Mouse (Mus musculus) ovary, postnatal 14 days (tissue): Measurements from ENCODE around the gene Rfx1.
A peak's percentile ranks its signal among the peaks of the same experiment; 100 is the strongest.

Experiments used
- DNase-seq: peaks from one replicate; pipeline ENCODE4 v3.0.0; 2022; ENCODE audit warnings: low spot score

Rfx1 gene

GRCm38 (mm10) chr8:84060245-84060644, 6.4 kb upstream of the Rfx1 start:
- DNase-seq = no peak

- no peak for DNase-seq
Observed at GRCm38 (mm10) chr8:84063861-84064610, 2.6 kb upstream of the Rfx1 start.

GRCm38 (mm10) chr8:84065037-84065436, 1.6 kb upstream of the Rfx1 start, which contains the start of gene Gm10643:
Gene Gm10643, minus strand, starts transcription at chr8:84065137.
- DNase-seq = no peak

- DNase-seq = no peak
Observed at GRCm38 (mm10) chr8:84065457-84066072, 1.1 kb upstream of the Rfx1 start.

GRCm38 (mm10) chr8:84067047-84067573, 476 bp downstream of the Rfx1 start:
- DNase-seq = peak; percentile 99

- DNase-seq = no peak
Observed at GRCm38 (mm10) chr8:84067911-84068310, 1.3 kb downstream of the Rfx1 start.

GRCm38 (mm10) chr8:84068316-84069035, 1.8 kb downstream of the Rfx1 start:
- no peak for DNase-seq

GRCm38 (mm10) chr8:84069169-84069568, 2.5 kb downstream of the Rfx1 start:
- DNase-seq = no peak

- no peak for DNase-seq
Observed at GRCm38 (mm10) chr8:84069750-84070149, 3.1 kb downstream of the Rfx1 start.

- DNase-seq = no peak
Observed at GRCm38 (mm10) chr8:84070241-84070640, 3.6 kb downstream of the Rfx1 start.

- no peak for DNase-seq
Observed at GRCm38 (mm10) chr8:84070667-84071066, 4.0 kb downstream of the Rfx1 start.

GRCm38 (mm10) chr8:84071921-84072320, 5.3 kb downstream of the Rfx1 start:
- no peak for DNase-seq

- no peak for DNase-seq
Observed at GRCm38 (mm10) chr8:84072321-84072720, 5.7 kb downstream of the Rfx1 start.

- no peak for DNase-seq
Observed at GRCm38 (mm10) chr8:84073230-84073976, 6.8 kb downstream of the Rfx1 start.

GRCm38 (mm10) chr8:84076412-84076811, 9.8 kb downstream of the Rfx1 start:
- DNase-seq = no peak

- DNase-seq = no peak
Observed at GRCm38 (mm10) chr8:84076849-84077248, 10.2 kb downstream of the Rfx1 start.

- no peak for DNase-seq
Observed at GRCm38 (mm10) chr8:84079206-84079605, 12.6 kb downstream of the Rfx1 start.

- DNase-seq = no peak
Observed at GRCm38 (mm10) chr8:84083829-84084241, 17.2 kb downstream of the Rfx1 start.

GRCm38 (mm10) chr8:84084341-84085115, 17.9 kb downstream of the Rfx1 start:
- DNase-seq = no peak

GRCm38 (mm10) chr8:84087156-84087555, 20.5 kb downstream of the Rfx1 start:
- DNase-seq = no peak

GRCm38 (mm10) chr8:84087821-84088220, 21.2 kb downstream of the Rfx1 start:
- no peak for DNase-seq
